Mouse (Mus musculus) gastrocnemius, postnatal 25 days (tissue): ENCODE measurements at regions not wholly inside any gene's neighbourhood (a gene's known extent, or its start where the extent isn't known, plus 50 kb on each side); places are given as distances from the start of the nearest gene placed in this dataset.
"Not testable (repeated sequence)": the region's sequence is repeated elsewhere in the genome, so short reads cannot be mapped to it uniquely, and the experiment has no call there.

Experiments
- DNase-seq: peaks from one replicate; pipeline ENCODE4 v3.0.0; 2022

DNA sequence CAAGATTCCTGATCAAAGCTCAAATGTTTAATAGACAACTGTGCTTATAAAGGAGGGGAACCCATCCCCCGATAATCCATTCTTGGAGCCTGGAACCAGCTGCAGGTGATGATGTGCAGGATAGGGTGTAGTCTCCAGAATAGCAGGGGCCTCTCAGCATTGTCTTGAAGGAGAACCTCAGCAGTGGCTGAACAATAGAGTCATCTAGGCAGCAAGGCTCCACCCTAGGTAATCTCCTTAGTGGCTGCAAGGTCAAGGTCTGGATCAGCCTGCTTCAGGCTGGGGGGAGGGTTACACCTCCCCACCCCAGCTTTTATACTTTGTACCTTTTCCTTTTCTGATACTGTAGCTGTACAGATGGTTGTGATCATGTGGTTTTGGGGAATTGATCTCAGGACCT, 116.8 kb upstream of the Mettl4 start:
- no peak for DNase-seq

- DNase-seq, result peak; percentile 55
These were observed 114.9 kb upstream of the Mettl4 start for GRCm38 (mm10) chr17:94864531-94865318.

DNA sequence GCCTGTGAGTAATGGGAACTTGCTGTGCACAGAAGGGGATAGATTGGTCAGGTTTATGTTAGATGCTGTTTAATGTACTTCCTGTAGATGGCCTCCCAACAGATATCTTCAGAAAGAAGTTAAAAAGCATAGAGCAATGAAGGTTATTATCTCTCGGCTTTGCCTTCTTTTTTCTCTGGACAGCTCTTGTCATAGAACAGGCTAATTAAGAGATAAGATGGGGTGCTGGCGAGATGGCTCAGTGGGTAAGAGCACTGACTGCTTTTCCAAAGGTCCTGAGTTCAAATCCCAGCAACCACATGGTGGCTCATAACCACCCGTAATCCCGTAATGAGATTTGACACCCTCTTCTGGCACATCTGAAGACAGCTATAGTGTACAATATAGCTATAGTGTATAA, 104.9 kb upstream of the Mettl4 start:
- DNase-seq, result not testable (repeated sequence)

DNA sequence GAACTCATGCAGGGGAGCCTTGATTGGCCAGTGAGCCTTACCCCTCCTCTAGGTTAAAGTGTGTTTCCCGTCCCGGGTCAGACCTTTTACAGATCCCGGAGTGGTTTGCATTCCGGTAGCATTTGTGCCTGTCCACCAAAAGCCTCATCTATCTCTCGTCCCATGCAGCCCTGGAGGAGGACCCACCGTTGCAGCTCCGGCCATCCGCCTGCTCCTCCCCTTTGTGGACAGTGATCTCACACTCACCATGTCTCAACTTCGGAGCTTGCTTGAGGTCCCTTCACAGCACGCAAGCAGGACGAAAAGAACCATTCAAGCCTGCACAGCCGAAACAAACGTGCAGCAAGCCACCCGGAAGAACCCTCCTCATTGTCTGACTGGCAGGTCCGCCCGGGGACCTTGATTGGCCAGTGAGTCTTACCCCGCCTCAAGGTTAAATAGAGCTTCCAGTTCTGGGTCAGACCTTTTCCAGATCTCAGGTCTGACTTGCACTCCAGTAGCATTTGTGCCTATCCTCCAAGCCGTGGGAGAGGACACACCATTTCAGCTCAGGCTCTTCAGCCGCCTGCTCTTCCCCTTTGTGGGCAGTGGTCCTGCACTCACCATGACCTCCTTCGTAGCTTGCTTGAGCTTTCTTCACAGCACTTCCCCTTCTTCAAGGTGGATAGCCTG, 84.8 kb upstream of the Mettl4 start:
- peak; percentile 78 for DNase-seq

DNA sequence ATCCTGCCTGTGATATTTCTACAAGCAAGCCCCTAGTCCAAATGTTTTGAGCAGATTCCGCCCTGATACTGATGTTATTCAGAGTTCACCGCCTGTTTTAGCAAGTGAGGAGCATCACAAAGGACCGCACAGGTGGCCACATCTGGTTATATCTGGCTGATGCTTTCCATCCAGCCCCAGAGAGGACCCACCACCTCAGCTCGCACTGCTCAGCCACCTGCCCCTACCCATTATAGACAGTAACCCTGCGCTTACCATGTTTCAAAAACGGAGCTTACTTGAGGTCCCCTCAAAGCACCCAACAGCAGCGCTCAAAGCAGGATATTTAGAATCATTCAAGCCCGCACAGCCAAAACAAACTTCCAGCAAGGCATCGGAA, 84.2 kb upstream of the Mettl4 start:
- DNase-seq, result not testable (repeated sequence)

DNA sequence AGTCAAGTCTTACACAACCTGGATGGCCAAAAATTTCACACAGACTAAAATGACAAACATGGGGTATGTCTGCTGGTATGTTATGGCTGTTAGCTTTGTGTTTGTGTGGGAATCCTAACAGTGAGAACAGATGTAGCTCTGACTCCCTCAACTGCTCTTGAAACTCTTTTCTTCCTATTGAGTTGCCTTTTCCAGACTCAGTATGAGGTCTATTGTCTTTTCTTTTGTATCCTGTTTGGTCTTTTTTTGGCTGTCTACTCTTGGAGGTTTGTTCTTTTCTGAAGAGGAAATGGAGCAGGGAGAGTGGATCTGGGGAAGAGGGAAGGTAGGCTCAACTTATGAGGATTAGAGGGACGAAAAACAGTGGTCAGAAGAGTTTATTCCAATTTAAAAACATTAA, 76.6 kb upstream of the Mettl4 start:
- not testable (repeated sequence) for DNase-seq

- no peak for DNase-seq
These were observed 58.9 kb upstream of the Mettl4 start for GRCm38 (mm10) chr17:94808758-94809157.
